Mouse (Mus musculus): ENCODE measurements around the gene Hs3st6.
"Not testable (repeated sequence)": the region's sequence is repeated elsewhere in the genome, so short reads cannot be mapped to it uniquely, and the experiment has no call there.

Gene Hs3st6

GRCm38 (mm10) chr17:24752415-24753394, at the start of gene Hs3st6:
Gene Hs3st6 (plus strand): TSS chr17:24752988.
- DNase-seq (ENCODE audit: extremely low spot score, low spot score), result peak; percentile 74

GRCm38 (mm10) chr17:24705821-24706220, 47.0 kb upstream of the Hs3st6 start:
- DNase-seq (ENCODE audit: extremely low spot score, low spot score), result no peak

DNA sequence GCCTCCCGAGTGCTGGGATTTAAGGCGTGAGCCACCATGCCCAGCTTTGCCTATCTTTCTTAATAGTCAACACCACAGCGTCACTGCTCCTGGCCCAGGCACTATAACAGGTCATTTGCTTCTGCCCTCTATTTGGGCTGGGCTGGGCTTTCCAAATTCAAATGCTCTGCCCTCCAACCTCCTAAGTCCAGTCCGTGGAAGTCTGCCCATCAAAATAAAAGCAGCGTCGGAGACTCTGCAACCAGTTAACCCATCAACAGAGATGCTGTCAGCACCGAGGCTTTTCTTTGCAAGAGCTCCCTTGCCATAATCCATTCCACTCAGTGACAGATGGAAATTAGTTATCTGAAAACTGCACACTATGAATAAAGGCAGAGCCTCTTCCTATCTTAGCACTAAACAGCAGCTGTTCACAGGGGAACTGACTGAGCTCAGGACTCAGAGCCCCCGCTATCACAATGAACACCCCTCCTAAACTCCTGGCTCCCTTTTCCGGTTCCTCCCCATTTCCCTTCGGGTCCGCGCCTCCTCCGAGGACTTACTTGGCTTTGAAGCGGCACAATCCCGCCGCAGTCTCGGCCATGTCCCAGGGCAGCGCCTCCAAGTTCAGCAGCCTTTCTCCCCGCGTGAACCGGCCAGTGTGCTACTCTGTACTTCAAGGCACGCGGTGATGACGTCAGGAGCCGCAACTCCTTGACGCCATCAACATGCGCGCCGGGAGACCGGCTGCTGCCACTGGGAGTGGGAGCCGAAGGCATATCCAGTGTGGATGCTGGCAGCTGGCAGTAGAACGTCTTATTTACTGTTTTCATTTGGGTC, 45.6 kb upstream of the Hs3st6 start, which contains the start of gene Tbl3:
Gene Tbl3, minus strand, starts transcription at position 679 of the 819 bp plus-strand sequence.
- peak; percentile 98 for DNase-seq (ENCODE audit: extremely low spot score, low spot score)

- no peak for DNase-seq (ENCODE audit: extremely low spot score, low spot score)
Observed at GRCm38 (mm10) chr17:24707801-24708425, 44.9 kb upstream of the Hs3st6 start.

DNA sequence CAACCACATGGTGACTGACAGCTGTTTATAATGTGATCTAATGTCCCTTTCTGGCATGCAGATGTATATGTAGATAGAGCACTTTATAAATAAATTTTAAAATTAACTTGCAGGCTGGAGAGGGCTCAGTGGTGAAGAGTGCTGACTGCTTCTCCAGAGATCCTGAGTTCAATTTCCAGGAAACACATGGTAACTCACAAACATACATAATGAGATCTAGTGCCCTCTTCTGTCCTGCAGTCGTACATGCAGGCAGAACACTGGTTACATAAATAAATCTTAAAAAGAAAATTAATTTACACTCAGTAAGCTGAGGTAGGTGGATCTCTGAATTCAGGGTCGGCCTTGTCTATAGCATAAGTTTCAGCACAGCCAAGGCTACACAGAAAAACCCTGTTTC, 44.1 kb upstream of the Hs3st6 start:
- no peak for DNase-seq (ENCODE audit: extremely low spot score, low spot score)

DNA sequence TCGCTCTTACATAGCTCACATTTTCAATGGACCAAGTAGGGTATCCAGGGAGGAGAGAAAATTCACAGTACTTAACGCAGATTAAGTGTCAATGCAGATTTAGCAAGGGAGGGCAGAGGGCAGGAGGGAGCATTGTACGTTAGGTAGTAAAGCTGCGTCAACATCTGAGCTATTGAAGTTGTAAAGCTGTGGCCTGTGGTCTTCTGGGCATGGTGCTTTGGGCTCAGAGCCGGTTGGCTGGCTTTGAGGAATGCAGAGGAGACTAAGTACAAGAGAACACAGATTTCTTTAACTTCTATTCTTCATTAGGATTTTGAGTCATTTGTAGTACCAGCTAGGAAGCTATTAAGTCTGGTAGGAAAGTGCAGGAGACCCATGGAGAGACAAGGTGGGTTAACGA, 37.2 kb upstream of the Hs3st6 start:
- DNase-seq (ENCODE audit: extremely low spot score, low spot score), result no peak

DNA sequence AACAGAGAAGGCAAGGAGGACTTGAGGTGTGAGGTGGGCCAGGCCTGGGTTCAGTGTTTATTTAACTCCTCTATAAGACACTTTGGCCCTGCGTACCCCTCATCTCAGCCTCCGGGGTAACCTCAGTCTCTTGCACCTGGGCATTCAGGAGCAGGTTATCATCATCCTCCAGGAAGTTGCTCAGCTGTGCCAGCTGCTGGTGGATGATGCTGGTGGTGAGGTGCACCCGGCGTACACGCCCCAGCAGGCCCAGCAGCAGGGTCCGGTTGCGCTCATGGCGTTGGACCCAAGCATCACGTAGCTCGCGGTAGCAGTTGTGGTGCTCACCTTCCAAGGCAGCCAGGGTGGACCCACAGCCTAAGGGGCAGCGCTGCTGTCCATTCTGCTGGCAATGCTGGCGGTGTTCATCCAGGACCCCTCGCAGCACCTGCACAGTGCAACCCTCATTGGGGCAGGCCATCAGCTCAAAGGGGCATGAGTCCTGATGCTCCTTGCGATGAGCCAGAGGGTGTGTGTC, 36.6 kb upstream of the Hs3st6 start:
- no peak for DNase-seq (ENCODE audit: extremely low spot score, low spot score)

DNA sequence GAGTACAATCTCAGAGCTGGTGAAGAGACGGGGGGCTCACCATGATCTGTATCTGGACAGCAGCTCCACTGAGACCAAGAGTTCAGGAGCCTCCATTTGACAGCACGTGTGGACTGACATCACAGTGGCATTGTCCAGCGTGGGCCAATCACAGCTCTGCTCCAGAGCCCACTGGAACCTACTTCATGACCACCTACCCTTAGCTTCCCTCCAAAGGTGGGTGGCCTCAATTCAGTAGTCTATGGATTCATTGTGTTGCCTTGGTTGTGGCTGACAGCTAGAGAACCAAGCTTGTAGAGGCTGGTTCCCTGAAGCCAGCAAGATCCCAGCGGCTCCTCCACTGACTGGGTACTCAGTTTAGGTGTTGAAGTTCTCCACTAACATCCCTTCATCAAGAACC, 34.8 kb upstream of the Hs3st6 start, which contains the start of the genes Rnf151 and Rps2:
Gene Rnf151, minus strand, starts transcription at position 121 of the 400 bp plus-strand sequence.
Gene Rps2, plus strand, starts transcription at position 174 of the 400 bp plus-strand sequence.
- DNase-seq (ENCODE audit: extremely low spot score, low spot score), result no peak

- not testable (repeated sequence) for DNase-seq (ENCODE audit: extremely low spot score, low spot score)
Observed at GRCm38 (mm10) chr17:24718938-24719337, 33.9 kb upstream of the Hs3st6 start.

DNA sequence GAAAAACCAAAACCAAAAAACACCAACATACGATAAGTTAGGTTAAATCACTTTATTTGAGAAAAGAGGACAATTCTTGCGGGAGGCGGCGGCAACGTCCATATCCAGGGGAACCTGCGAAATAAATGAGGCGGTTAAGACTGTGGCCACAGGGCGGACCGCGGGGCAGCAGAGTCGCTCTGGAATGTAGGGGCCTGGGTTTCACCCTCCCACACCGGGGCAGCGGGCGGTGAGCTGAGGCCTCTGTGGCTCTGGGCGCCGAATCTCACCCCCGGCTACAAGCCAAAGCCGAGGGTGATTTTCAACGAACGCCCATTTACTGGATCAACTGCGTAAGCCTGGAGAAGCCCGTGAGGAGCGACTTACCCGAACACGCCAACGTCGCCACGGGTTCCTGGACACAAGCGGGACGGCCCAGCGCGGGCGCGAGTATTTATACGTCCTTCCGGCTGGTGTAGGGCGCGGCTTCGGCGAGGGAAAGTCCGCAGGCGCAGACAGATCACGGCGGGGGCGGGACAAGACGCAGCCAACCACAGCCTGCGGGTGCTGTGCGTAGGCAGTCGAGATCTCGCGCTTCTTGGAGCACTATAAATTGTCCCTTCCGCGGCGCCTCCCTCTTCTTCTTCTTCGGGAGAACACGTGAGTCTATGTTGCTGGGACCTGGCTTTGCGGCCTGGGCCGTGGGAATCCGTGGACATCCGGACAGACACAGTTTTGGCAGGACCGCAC, 33.1 kb upstream of the Hs3st6 start:
- peak; percentile 98 for DNase-seq (ENCODE audit: extremely low spot score, low spot score)

GRCm38 (mm10) chr17:24720616-24721015, 32.2 kb upstream of the Hs3st6 start:
- DNase-seq (ENCODE audit: extremely low spot score, low spot score), result not testable (repeated sequence)

DNA sequence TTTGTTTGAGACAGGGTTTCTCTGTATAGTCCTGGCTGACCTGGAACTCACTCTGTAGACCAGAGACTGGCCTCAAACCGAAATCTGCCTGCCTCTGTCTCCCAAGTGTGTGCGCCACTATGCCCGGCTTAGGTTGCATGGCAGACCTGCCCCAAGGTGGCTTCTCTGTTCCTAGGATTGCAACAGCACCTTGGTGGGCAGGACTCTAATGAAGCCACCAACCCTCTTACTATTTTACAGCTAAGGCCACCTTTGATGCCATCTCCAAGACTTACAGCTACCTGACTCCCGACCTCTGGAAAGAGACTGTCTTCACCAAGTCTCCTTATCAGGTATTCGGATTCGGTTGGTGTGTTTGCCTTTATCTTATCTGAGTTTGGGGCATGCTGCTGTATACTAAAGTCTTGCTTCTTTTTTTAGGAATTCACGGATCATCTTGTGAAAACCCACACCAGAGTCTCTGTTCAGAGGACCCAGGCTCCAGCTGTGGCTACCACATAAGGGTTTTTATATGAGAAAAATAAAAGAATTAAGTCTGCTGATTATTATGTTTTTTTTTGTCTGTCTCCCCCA, 31.3 kb upstream of the Hs3st6 start:
- not testable (repeated sequence) for DNase-seq (ENCODE audit: extremely low spot score, low spot score)

GRCm38 (mm10) chr17:24722220-24722924, 30.4 kb upstream of the Hs3st6 start:
- peak; percentile 43 for DNase-seq (ENCODE audit: extremely low spot score, low spot score)

- DNase-seq (ENCODE audit: extremely low spot score, low spot score), result no peak
Observed at GRCm38 (mm10) chr17:24723122-24723880, 29.5 kb upstream of the Hs3st6 start.

DNA sequence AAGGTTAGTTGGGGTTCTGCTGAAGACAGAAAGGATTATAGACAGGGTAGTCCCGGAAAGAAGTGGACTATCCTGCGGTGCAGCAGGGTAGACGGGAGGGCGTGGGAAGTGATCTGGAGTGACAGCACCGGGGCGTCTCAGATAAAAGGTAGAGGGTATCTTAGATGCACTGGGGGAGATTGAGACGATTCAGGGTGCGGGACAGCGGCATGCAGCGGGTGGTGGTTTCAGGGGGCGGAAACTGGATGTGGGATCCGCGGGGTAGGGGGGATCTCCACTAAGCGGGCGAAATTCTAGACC, 29.0 kb upstream of the Hs3st6 start:
- no peak for DNase-seq (ENCODE audit: extremely low spot score, low spot score)

GRCm38 (mm10) chr17:24724184-24724583, 28.6 kb upstream of the Hs3st6 start, which contains the start of gene Ndufb10:
Gene Ndufb10 (minus strand): TSS chr17:24724478.
- DNase-seq (ENCODE audit: extremely low spot score, low spot score), result peak; percentile 98

DNA sequence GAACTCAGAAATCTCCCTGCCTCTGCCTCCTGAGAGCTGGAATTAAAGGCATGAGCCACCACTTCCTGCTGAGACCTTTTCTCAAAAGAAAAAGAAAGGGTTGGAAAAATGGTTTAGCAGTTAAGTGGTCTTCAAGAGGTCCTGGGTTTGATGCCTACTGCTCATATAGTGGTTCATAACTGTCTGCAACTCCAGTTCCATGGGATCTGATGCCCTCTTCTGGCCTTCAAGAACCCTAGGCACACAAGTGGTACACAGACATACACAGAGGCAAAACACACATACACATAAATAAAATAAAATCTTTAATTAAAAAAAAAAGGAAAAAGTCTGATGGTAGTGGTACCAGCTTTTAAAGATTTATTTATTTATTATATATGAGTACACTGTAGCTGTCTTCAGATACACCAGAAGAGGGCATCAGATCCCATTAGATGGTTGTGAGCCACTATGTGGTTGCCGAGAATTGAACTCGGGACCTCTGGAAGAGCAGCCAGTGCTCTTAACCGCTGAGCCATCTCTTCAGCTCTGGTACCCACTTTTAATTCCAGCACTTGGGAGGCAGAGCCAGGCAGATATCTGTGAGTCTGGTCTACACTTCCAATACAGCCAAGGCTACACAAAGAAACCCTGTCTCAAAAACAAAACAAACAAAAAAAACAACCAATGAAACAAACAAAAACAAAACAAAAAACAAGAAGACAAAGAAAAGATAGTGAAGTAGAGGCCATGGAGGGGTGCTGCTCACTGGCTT, 27.0 kb upstream of the Hs3st6 start:
- DNase-seq (ENCODE audit: extremely low spot score, low spot score), result no peak

GRCm38 (mm10) chr17:24727618-24728017, 25.2 kb upstream of the Hs3st6 start, which contains the start of gene Rpl3l:
Gene Rpl3l (plus strand): TSS chr17:24727820.
- no peak for DNase-seq (ENCODE audit: extremely low spot score, low spot score)

Measured in neural tube, embryonic 10.5 days (tissue).